22 mouse cellular contexts compared by ENCODE assay signal in the genomic region with DNA sequence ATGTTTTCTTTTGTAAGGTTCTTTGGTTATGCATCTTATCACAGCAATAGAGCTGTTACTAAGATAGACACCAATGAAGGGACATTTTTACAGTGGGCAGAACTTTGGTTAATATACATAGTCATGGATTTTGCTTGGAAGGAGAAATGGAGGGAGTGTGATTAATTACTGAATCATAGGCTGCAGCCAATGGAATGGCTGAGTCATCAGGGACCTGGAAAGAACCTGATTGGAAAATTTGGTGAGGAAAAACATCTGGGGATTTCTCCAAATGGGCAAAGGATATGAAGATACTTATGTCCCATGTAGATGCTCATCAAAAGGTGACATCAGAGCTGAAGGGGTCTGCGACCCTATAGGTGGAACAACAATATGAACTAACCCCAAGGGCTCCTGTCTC. TPM values are rescaled to one million over a fixed set of nuclear protein-coding genes. Genes with fewer than 3 reads are reported as not detected.
"Had no signal": no experiment of that assay in that cellular context is flagged by ENCODE, and none has a peak within 500 bp of the region (broad histone marks: within the 10 kb centered on the region; RNA-seq: fewer than 3 reads in every experiment).

No protein-coding gene starts in this region.

- H3K9ac ChIP-seq: liver, embryonic 13.5 days; midbrain, embryonic 12.5 days; midbrain, embryonic 15.5 days; neural tube, embryonic 13.5 days had no signal

- H3K4me1 ChIP-seq: liver, embryonic 13.5 days; midbrain, embryonic 12.5 days; midbrain, embryonic 15.5 days; neural tube, embryonic 13.5 days had no signal

- H3K9me3 ChIP-seq: liver, embryonic 13.5 days; midbrain, embryonic 12.5 days; midbrain, embryonic 15.5 days; neural tube, embryonic 13.5 days had no signal

- H3K27ac ChIP-seq: kidney, postnatal 0 days; layer of hippocampus, adult 2 months; liver, embryonic 13.5 days; midbrain, embryonic 12.5 days; midbrain, embryonic 15.5 days; neural tube, embryonic 13.5 days; stomach, postnatal 0 days had no signal

- H3K27me3 ChIP-seq: liver, embryonic 13.5 days; midbrain, embryonic 12.5 days; midbrain, embryonic 15.5 days; neural tube, embryonic 13.5 days had no signal

- H3K4me2 ChIP-seq: liver, embryonic 13.5 days; midbrain, embryonic 12.5 days; midbrain, embryonic 15.5 days; neural tube, embryonic 13.5 days had no signal

- H3K4me3 ChIP-seq: layer of hippocampus, adult 2 months; liver, embryonic 13.5 days; midbrain, embryonic 12.5 days; midbrain, embryonic 15.5 days; myocyte; neural tube, embryonic 13.5 days had no signal

- DNase-seq: kidney, postnatal 25 days; layer of hippocampus, adult 9-11 months; liver, embryonic 13.5 days; lung, adult 2 months; lung, postnatal 14 days; lung, postnatal 4 days; thymus, adult 2 months; thymus, postnatal 14 days; thymus, postnatal 4 days had no signal

- ATAC-seq: midbrain, embryonic 15.5 days had no signal

RNA-seq across cellular contexts. Expression of gene Cyp2ab1, which starts 28.8 kb away (rescaled TPM):
- polyA plus RNA-seq: kidney, embryonic 14.5 days; kidney, postnatal 0 days; limb, embryonic 11.5 days; liver, embryonic 13.5 days; liver, embryonic 16.5 days; lung, embryonic 16.5 days; midbrain, embryonic 12.5 days; midbrain, embryonic 15.5 days; neural tube, embryonic 13.5 days; small intestine, adult 2 months; stomach, embryonic 14.5 days; stomach, postnatal 0 days had no signal
